Mouse (Mus musculus) heart, embryonic 10.5 days (tissue): Measurements from ENCODE around the gene Hmgcll1. TPM values are rescaled to one million over a fixed set of nuclear protein-coding genes. Genes with fewer than 3 reads are reported as not detected.

Source experiments
- polyA plus RNA-seq: library from polyadenylated mRNA; unstranded; fragments of >200 nt; fragmentation: Nextera tagmentation; extraction: Ambion mirVana; gene quantifications from 2 replicates; pipeline ENCODE4 v1.2.1, GENCODE M21; 2016

Hmgcll1 gene
- polyA plus RNA-seq, 1 experiment from 2014 or later: 3.2 TPM

Other genes with a start within 250 kb of the Hmgcll1 start
- 13.7 and 17.6 TPM in 2 replicates for gene Bmp5, start 239.5 kb upstream of the Hmgcll1 start, polyA plus RNA-seq
- gene Gfral, start 198.8 kb downstream of the Hmgcll1 start, polyA plus RNA-seq: not detected in 2 replicates